Mouse (Mus musculus) hindbrain, embryonic 10.5 days (tissue): ENCODE measurements around the gene Nrp1. TPM values are rescaled to one million over a fixed set of nuclear protein-coding genes. Genes with fewer than 3 reads are reported as not detected.

Experiments used
- DNase-seq: peaks from one replicate; pipeline ENCODE4 v3.0.0-alpha.2; 2017; ENCODE audit warnings: low spot score
- H3K27ac ChIP-seq: fragments of 300-500 bp; sonication (generic); 2 replicates; pipeline ENCODE4 v1.5.1; 2016; ENCODE audit warnings: mild to moderate bottlenecking, moderate library complexity
- H3K27me3 ChIP-seq: fragments of 300-500 bp; sonication (generic); 2 replicates; pipeline ENCODE4 v1.6.1; 2016; ENCODE audit warnings: mild to moderate bottlenecking; ENCODE audit not compliant: poor library complexity, insufficient read depth, severe bottlenecking
- H3K36me3 ChIP-seq: fragments of 300-500 bp; sonication (generic); 2 replicates; pipeline ENCODE4 v1.6.1; 2016; ENCODE audit warnings: mild to moderate bottlenecking, moderate library complexity
- H3K4me1 ChIP-seq: fragments of 300-500 bp; sonication (generic); replicated peaks from 2 replicates; pipeline ENCODE4 v1.6.1; 2016; ENCODE audit warnings: mild to moderate bottlenecking
- H3K4me3 ChIP-seq: fragments of 300-500 bp; sonication (generic); 2 replicates; pipeline ENCODE4 v1.5.1; 2016; ENCODE audit warnings: mild to moderate bottlenecking, moderate library complexity
- H3K9me3 ChIP-seq: fragments of 300-500 bp; sonication (generic); 2 replicates; pipeline ENCODE4 v1.6.1; 2016; ENCODE audit warnings: mild to moderate bottlenecking, moderate library complexity
- WGBS: fragments of 180-500 bp; shearing (Covaris S2); methylation state at CpG from one replicate; pipeline ENCODE4 v1.1.7; 2016; 5-methylcytosine and 5-hydroxymethylcytosine counted together
- polyA plus RNA-seq: library from polyadenylated mRNA; unstranded; fragments of >200 nt; fragmentation: Nextera tagmentation; extraction: Ambion mirVana; gene quantifications from 2 replicates; pipeline ENCODE4 v1.2.1, GENCODE M21; 2016

Nrp1 gene
- polyA plus RNA-seq, result 34.8 and 39.2 TPM in 2 replicates

DNA sequence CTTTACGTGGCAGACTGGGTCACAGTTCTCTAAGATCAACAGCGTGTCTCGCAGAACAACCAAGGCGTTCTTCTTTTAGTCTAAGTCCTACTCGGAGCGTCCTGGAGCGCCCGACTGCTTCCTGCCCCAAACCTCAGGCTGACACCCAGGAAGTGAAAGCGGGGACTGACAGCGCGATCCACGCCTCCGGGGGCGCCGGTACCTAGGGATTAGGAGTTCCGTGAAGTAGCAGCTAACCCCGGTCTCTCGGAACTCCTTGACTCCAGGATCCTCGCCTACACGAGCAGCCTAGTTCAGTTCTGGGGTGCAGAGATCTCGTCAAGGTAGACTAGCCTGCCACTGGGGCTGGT is at the start of gene Nrp1:
Gene Nrp1, plus strand, starts transcription at position 199 of the 350 bp plus-strand sequence.
- Histone ChIP-seq H3K27me3 (peaks cover 50% of the 10 kb centered on the region), H3K36me3 (no peaks in the 10 kb centered on the region), H3K4me1 (peaks cover 63% of the 10 kb centered on the region), H3K27ac (peak within 1 kb of the TSS; percentile 87), H3K9me3 (no peaks in the 10 kb centered on the region), H3K4me3 (peak within 1 kb of the TSS; percentile 78)
- no peak for DNase-seq
- under 1% methylated on average over 21 of the region's 21 CpGs for WGBS

DNA sequence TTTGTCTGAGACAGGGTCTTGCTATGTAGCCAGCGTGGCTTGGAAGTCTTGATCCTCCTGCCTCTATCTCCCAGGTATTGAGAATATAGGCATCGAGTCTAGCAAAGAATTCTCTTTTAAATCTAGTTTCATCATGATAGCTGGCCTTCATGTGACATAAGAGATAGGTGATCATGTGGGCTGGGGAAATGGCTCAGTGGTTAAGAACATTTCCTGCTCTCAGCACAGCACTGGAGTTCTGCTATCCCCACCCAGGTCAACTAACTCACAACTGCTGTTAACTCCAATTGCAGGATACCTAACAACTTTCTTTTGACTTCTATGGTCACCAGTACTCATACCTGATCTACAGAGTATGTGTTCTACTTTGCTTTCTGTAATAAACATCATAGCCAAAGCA is 37.6 kb upstream of the Nrp1 start:
- H3K36me3 ChIP-seq, result no peaks in the 10 kb centered on the region
- H3K4me1 ChIP-seq, result no peaks in the 10 kb centered on the region
- no peak for DNase-seq
- no peak overlapping the region for H3K27ac ChIP-seq
- H3K4me3 ChIP-seq, result no peak overlapping the region
- no peaks in the 10 kb centered on the region for H3K27me3 ChIP-seq
- WGBS, result 91% methylated on average over 2 of the region's 2 CpGs
- no peaks in the 10 kb centered on the region for H3K9me3 ChIP-seq

DNA sequence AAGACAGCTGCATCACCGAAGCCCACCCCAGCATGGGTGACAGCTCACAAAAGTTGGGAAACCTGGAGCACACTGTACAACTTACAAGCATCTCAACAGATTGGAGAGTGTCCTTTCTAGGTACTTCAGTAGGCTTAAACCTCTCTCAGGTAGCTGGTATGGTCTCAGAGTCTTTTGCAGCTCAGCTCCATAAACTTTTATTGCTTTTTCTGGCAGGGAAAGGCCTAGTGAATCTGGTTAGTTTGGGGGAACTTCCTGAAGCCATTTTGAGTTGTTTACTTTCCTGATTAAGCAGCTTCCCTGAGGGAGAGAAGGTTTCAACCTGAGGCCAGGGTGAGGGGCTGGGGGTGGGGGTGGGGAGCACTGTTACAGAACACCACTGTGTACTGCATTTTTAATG is 31.1 kb upstream of the Nrp1 start:
- H3K9me3 ChIP-seq, result no peaks in the 10 kb centered on the region
- 79% methylated on average over 1 of the region's 1 CpGs for WGBS
- DNase-seq, result no peak

DNA sequence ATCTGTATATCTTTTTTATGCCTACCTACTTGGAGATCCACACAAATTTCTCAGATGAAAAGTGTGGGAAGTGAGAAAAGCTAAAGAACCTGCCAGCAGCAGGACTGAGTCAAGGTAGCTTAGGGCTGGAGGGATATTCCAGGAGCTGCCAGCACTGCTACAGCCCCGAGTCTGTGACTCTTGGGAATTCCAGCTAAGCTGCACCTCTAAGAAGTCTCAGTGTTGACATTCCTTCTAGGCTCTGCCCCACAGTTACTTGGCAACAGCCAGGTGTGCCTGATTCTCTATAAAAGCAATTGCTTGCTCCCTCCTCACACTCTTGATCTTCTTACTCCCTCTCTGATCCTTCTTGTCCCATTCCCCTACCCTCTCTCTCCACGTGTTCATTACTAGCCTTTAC is 30.5 kb upstream of the Nrp1 start:
- Histone ChIP-seq H3K4me3 (no peak overlapping the region), H3K27ac (no peak overlapping the region), H3K4me1 (no peaks in the 10 kb centered on the region), H3K9me3 (no peaks in the 10 kb centered on the region), H3K36me3 (no peaks in the 10 kb centered on the region), H3K27me3 (no peaks in the 10 kb centered on the region)
- WGBS, result 24% methylated on average over 2 of the region's 2 CpGs
- no peak for DNase-seq

More for the DNA sequence above, 31.1 kb upstream of the Nrp1 start:
- no peaks in the 10 kb centered on the region for H3K27me3 ChIP-seq
- no peak overlapping the region for H3K4me3 ChIP-seq
- no peaks in the 10 kb centered on the region for H3K4me1 ChIP-seq
- no peak overlapping the region for H3K27ac ChIP-seq
- H3K36me3 ChIP-seq, result no peaks in the 10 kb centered on the region

DNA sequence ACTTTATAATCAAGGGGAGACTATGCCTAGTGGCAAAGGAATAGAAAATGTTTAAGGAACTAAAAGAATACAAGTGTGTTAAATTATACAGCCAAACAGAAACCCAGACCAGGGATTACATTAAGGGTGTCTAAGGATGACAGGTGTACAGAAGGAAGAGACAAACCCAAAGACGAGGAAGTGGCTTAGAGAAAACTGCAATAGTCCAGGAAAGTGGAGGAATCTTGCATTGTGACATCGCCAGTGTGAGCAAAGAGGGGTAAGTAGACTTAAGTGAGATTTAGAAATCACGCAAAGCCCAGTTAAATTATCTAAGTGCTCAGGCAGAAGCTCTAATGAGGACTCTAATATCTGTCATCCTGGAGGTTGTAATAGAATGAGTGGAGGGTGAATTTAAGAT is 28.9 kb upstream of the Nrp1 start:
- no peak overlapping the region for H3K27ac ChIP-seq
- no peaks in the 10 kb centered on the region for H3K36me3 ChIP-seq
- no peaks in the 10 kb centered on the region for H3K4me1 ChIP-seq
- no peak overlapping the region for H3K4me3 ChIP-seq
- no peak for DNase-seq
- no peaks in the 10 kb centered on the region for H3K27me3 ChIP-seq
- WGBS, result 94% methylated on average over 3 of the region's 3 CpGs
- no peaks in the 10 kb centered on the region for H3K9me3 ChIP-seq

DNA sequence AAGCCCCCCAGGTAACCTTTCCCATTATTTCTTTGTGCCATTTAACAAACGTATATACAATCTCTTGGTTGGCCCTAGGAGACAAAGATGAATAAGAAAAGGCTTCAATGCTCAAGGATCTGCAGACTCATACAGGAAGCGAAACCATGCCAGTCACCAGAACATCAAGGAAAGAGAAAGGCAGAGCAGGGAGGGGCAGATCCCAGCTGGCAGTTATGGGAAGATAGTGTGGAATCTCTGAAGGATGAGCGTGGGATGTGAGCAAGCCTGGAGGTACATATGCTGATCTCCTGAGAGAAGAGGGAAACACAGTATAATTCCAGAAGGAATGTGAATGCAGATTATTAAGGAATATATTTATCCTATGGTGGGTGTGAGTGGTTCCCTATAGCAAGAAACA is 22.4 kb upstream of the Nrp1 start:
- H3K36me3 ChIP-seq, result no peaks in the 10 kb centered on the region
- no peaks in the 10 kb centered on the region for H3K9me3 ChIP-seq
- H3K27ac ChIP-seq, result no peak overlapping the region
- H3K4me1 ChIP-seq, result no peaks in the 10 kb centered on the region
- no peak overlapping the region for H3K4me3 ChIP-seq
- 85% methylated on average over 3 of the region's 3 CpGs for WGBS
- DNase-seq, result no peak
- H3K27me3 ChIP-seq, result no peaks in the 10 kb centered on the region

DNA sequence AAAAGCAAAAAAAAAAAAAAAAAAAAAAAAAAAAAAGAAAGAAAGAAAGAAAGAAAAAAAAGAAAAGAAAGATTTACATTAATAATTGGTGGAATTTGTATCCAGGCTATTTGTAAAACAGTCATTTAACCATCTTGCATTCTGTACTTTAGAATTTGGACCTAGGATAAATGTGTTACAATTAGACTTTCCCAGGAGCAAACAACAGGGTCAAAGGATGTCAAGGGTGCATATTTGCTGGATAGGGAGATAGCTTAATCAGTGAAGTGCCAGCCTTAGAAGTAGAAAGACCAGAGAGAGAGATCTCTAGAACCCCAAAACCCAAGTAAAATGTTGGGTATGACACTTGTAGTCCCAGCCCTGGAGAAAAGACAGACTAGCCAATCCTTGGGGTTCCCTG is 19.5 kb upstream of the Nrp1 start:
- no peaks in the 10 kb centered on the region for H3K27me3 ChIP-seq
- H3K36me3 ChIP-seq, result no peaks in the 10 kb centered on the region
- no peak overlapping the region for H3K4me3 ChIP-seq
- no peaks in the 10 kb centered on the region for H3K9me3 ChIP-seq
- DNase-seq, result no peak
- no peak overlapping the region for H3K27ac ChIP-seq
- H3K4me1 ChIP-seq, result no peaks in the 10 kb centered on the region

DNA sequence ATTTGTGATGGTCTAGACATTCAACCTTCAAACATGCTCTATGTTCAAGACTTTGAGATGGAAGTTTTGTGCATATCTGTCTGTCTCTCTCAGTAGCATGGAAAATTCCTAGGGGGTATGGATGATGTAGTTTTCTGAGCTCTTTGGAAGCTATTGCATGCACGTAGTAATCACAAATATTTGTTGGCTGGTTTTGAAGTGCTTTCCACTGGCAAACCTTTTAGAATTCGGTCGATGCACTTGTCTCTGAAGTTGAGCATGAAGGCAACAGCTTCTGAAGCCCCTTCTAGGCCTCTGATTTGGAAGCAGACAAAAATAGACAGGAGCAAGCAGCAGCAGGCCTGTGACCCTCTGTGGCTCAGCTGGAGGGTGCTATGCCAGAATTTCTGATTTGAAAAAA is 18.9 kb upstream of the Nrp1 start:
- H3K36me3 ChIP-seq, result no peaks in the 10 kb centered on the region
- no peak for DNase-seq
- H3K4me1 ChIP-seq, result no peaks in the 10 kb centered on the region
- no peak overlapping the region for H3K4me3 ChIP-seq
- no peaks in the 10 kb centered on the region for H3K9me3 ChIP-seq
- no peak overlapping the region for H3K27ac ChIP-seq
- WGBS, result 88% methylated on average over 3 of the region's 3 CpGs
- H3K27me3 ChIP-seq, result no peaks in the 10 kb centered on the region

DNA sequence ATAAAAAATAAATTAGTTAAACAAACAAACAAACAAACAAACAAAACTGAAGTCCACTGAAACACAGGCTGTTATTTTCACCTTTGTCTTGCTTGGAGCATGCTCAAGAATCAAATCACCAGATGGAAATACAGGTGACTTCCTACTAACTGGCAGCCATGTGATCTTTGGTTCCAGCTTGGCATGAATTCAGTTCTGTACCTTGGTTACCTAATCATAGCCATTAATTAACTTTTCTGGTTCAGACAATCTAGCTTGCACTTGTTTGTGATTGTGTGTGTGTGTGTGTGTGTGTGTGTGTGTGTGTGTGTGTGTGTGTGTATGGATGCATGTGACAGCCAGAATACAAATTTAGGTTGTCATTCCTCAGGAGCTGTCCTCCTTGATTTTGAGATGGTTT is 8.0 kb upstream of the Nrp1 start:
- H3K27ac ChIP-seq, result no peak overlapping the region
- H3K27me3 ChIP-seq, result peaks cover 7% of the 10 kb centered on the region
- DNase-seq, result no peak
- H3K36me3 ChIP-seq, result no peaks in the 10 kb centered on the region
- H3K4me1 ChIP-seq, result 0 out of 2 replicates have a peak, but pooled peaks cover 2% of the 10 kb centered on the region
- H3K4me3 ChIP-seq, result no peak overlapping the region
- H3K9me3 ChIP-seq, result no peaks in the 10 kb centered on the region

DNA sequence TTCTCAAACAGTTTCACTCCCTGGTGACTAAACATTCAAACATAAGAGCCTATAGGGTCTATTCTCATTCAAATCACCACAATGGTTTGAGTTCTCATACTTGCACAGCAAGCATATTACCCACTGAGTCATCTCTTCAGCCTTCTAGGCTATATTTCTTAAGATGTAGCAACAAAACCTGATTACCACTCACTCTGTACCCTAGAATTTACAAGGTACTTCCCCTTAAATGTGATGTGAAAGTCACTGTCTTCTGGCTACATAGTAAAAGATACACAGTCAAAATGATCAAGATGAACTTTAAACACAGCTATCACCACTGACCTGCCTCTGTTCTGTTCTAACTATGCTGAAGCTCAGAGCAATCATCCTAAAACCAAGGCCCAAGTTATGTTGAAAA is 7.2 kb upstream of the Nrp1 start:
- Histone ChIP-seq H3K36me3 (no peaks in the 10 kb centered on the region), H3K4me3 (no peak overlapping the region), H3K9me3 (no peaks in the 10 kb centered on the region), H3K27ac (no peak overlapping the region), H3K4me1 (0 out of 2 replicates have a peak, but pooled peaks cover 4% of the 10 kb centered on the region), H3K27me3 (peaks cover 15% of the 10 kb centered on the region)
- DNase-seq, result no peak

DNA sequence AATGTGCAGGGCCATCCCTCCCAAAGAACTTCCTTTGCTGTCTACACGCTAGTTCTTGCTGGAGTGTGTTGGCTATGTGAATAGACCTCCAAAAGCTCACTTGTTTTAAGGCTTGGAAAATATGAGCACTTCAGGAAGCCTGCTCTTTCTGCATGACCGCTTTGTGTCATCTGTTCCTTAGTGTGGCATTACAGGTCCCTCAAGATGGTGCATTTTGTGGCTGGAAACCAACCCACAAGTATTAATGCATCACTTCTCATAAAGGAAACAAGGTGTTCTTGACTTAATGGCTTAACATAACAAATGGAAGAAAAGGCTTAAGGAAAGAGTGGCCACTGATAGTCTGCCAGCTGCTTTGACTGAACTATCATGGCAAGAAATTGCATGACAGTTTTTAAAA is 5.6 kb upstream of the Nrp1 start:
- H3K27ac ChIP-seq, result no peak overlapping the region
- DNase-seq, result no peak
- no peaks in the 10 kb centered on the region for H3K36me3 ChIP-seq
- WGBS, result 84% methylated on average over 2 of the region's 2 CpGs
- H3K4me3 ChIP-seq, result no peak overlapping the region
- no peaks in the 10 kb centered on the region for H3K9me3 ChIP-seq
- H3K4me1 ChIP-seq, result peaks cover 20% of the 10 kb centered on the region
- peaks cover 24% of the 10 kb centered on the region for H3K27me3 ChIP-seq

DNA sequence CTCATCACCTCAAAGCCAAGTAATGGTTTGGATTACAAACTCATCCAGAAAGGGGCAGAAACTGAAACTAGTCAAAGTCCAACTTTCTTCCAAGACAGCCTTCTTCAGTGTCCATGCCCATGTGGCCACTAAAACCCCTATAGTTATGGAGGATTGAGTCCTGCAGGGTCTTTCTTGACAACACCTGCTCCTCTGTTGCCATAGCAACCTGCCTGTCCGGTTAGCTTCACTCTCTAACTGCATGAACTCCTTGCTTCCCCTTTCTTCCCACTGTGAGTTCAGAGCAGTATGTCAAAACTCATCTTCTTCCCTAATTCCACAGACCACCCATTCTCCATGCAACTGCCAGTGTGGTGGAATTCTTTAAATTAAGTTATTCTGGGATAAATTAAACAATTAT is 4.4 kb upstream of the Nrp1 start:
- Histone ChIP-seq H3K4me1 (peaks cover 31% of the 10 kb centered on the region), H3K36me3 (no peaks in the 10 kb centered on the region), H3K27me3 (peaks cover 24% of the 10 kb centered on the region), H3K9me3 (no peaks in the 10 kb centered on the region), H3K4me3 (no peak overlapping the region), H3K27ac (no peak overlapping the region)
- DNase-seq, result no peak
- 15% methylated on average over 1 of the region's 1 CpGs for WGBS

DNA sequence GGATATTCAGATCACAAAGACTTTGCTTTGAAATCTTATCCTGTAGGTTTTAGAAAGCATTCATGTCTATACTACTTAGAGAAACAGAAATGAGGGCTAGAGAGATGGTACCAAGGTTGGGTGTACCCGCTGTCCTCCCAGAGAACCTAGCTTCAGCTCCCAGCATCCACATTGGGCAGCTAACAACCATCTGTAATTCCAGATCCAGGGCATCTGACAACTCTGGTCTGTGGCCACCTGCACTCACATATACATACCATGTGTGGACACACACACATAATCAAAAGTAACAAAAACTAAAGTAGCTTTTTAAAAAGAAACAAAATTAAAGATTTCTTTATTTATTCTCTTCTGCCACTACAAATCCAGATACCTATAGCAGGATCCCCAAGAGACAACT is 3.3 kb upstream of the Nrp1 start:
- no peak for DNase-seq
- H3K27ac ChIP-seq, result no peak overlapping the region

DNA sequence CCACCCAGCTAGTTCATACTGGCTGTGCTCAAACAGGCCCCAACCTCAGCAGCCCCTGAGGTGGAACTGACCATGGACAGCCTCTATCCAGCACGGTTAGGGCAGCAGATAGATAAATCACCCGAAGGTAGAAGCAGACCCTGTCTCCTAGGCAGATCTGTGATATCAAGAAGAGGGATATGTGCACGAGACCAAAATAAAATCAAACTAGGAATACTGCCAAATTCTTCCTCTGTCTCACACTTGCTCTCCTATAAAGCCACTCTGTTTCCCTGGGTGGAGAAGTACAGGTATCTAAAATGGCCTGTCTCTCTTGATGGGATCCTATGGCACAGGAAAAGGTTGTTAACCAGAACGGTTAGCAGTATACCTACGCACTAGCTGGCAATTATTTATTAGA is 2.2 kb upstream of the Nrp1 start:
- H3K4me1 ChIP-seq, result peaks cover 44% of the 10 kb centered on the region
- no peak overlapping the region for H3K27ac ChIP-seq
- peaks cover 31% of the 10 kb centered on the region for H3K27me3 ChIP-seq
- no peak for DNase-seq
- WGBS, result 82% methylated on average over 5 of the region's 5 CpGs
- no peaks in the 10 kb centered on the region for H3K36me3 ChIP-seq
- no peaks in the 10 kb centered on the region for H3K9me3 ChIP-seq
- H3K4me3 ChIP-seq, result no peak overlapping the region

More for the DNA sequence above, 3.3 kb upstream of the Nrp1 start:
- no peaks in the 10 kb centered on the region for H3K36me3 ChIP-seq
- no peaks in the 10 kb centered on the region for H3K9me3 ChIP-seq
- peaks cover 24% of the 10 kb centered on the region for H3K27me3 ChIP-seq
- peaks cover 35% of the 10 kb centered on the region for H3K4me1 ChIP-seq
- 92% methylated on average over 1 of the region's 1 CpGs for WGBS
- no peak overlapping the region for H3K4me3 ChIP-seq
